Mouse (Mus musculus) lung, embryonic 14.5 days (tissue): Measurements from ENCODE around the gene Slc9a3r1. TPM values are rescaled to one million over a fixed set of nuclear protein-coding genes. Genes with fewer than 3 reads are reported as not detected.

Source experiments
- ATAC-seq: fragments of 200-750 bp; cut with Nextera tagmentation; 2 replicates; pipeline ENCODE4 v1.8.0; 2017; ENCODE audit warnings: mild to moderate bottlenecking, moderate TSS enrichment, moderate library complexity; ENCODE audit not compliant: insufficient read depth
- DNase-seq: peaks from one replicate; pipeline ENCODE4 v3.0.0-alpha.2; 2015
- H3K27ac ChIP-seq: fragments of 300-500 bp; sonication (generic); 2 replicates; pipeline ENCODE4 v1.5.1; 2014; ENCODE audit warnings: low read depth, mild to moderate bottlenecking, moderate library complexity
- H3K27me3 ChIP-seq: fragments of 300-500 bp; sonication (generic); 2 replicates; pipeline ENCODE4 v1.6.1; 2014; ENCODE audit warnings: low read length, control low read depth; ENCODE audit not compliant: insufficient read depth
- H3K36me3 ChIP-seq: fragments of 300-500 bp; sonication (generic); 2 replicates; pipeline ENCODE4 v1.6.1; 2014; ENCODE audit warnings: control low read depth; ENCODE audit not compliant: insufficient read depth
- H3K4me1 ChIP-seq: fragments of 300-500 bp; sonication (generic); 2 replicates; pipeline ENCODE4 v1.6.1; 2014; ENCODE audit warnings: antibody characterized with exemption, control low read depth; ENCODE audit not compliant: insufficient read depth
- H3K4me2 ChIP-seq: fragments of 300-500 bp; sonication (generic); 2 replicates; pipeline ENCODE4 v1.6.1; 2014; ENCODE audit warnings: mild to moderate bottlenecking
- H3K4me3 ChIP-seq: fragments of 300-500 bp; sonication (generic); 2 replicates; pipeline ENCODE4 v1.5.1; 2014; ENCODE audit warnings: low read depth, low read length
- H3K9ac ChIP-seq: fragments of 300-500 bp; sonication (generic); 2 replicates; pipeline ENCODE4 v1.6.1; 2014
- H3K9me3 ChIP-seq: fragments of 300-500 bp; sonication (generic); 2 replicates; pipeline ENCODE4 v1.6.1; 2016; ENCODE audit warnings: low read depth, low read length, control low read depth
- CTCF ChIP-seq: IDR thresholded peaks from 2 replicates; pipeline ENCODE4 v1.5.1; 2016; ENCODE audit warnings: antibody characterized with exemption, low read depth
- WGBS: fragments of 180-500 bp; shearing (Covaris S2); extraction: QIAGEN DNeasy Blood & Tissue Kit; methylation state at CpG from one replicate; pipeline ENCODE4 v1.1.7; 2014; 5-methylcytosine and 5-hydroxymethylcytosine counted together
- polyA plus RNA-seq: library from polyadenylated mRNA; unstranded; fragments of >200 nt; fragmentation: Nextera tagmentation; extraction: Ambion mirVana; gene quantifications from 2 replicates; pipeline ENCODE4 v1.2.1, GENCODE M21; 2014

Gene Slc9a3r1
- polyA plus RNA-seq, 1 experiment from 2014 or later = 52.3 TPM

- Histone ChIP-seq H3K4me3 (no peak overlapping the region), H3K36me3 (no peaks in the 10 kb centered on the region; the same call in 1 of the 2 replicates), H3K4me1 (peaks cover 34% of the 10 kb centered on the region), H3K9ac (no peak overlapping the region), H3K4me2 (no peak overlapping the region), H3K27me3 (peaks cover 18% of the 10 kb centered on the region; the same call in 1 of the 2 replicates), H3K9me3 (no peaks in the 10 kb centered on the region), H3K27ac (no peak overlapping the region)
- no peak for TF ChIP-seq CTCF
- 82% methylated on average over 6 of the region's 6 CpGs for WGBS
- ATAC-seq (no peak), DNase-seq (no peak)
Measured at GRCm38 (mm10) chr11:115225301-115225700, 62.2 kb downstream of the Slc9a3r1 start.

GRCm38 (mm10) chr11:115226811-115227491 lies 63.8 kb downstream of the Slc9a3r1 start:
- ATAC-seq (no peak), DNase-seq (no peak)
- no peak overlapping the region for H3K4me3 ChIP-seq
- TF ChIP-seq CTCF = no peak
- H3K27ac ChIP-seq = no peak overlapping the region
- H3K9ac ChIP-seq = no peak overlapping the region
- H3K36me3 ChIP-seq = no peaks in the 10 kb centered on the region; the same call in 1 of the 2 replicates
- H3K27me3 ChIP-seq = peaks cover 19% of the 10 kb centered on the region; the same call in 1 of the 2 replicates
- H3K9me3 ChIP-seq = no peaks in the 10 kb centered on the region
- 56% methylated on average over 14 of the region's 14 CpGs for WGBS
- no peak overlapping the region for H3K4me2 ChIP-seq
- peaks cover 35% of the 10 kb centered on the region for H3K4me1 ChIP-seq

GRCm38 (mm10) chr11:115227640-115228039 lies 64.5 kb downstream of the Slc9a3r1 start:
- DNase-seq (no peak), ATAC-seq (no peak)
- WGBS = 40% methylated on average over 12 of the region's 12 CpGs
- no peak overlapping the region for H3K4me2 ChIP-seq
- no peaks in the 10 kb centered on the region for H3K9me3 ChIP-seq
- H3K27ac ChIP-seq = no peak overlapping the region
- no peak overlapping the region for H3K4me3 ChIP-seq
- H3K9ac ChIP-seq = no peak overlapping the region
- no peaks in the 10 kb centered on the region; the same call in 1 of the 2 replicates for H3K36me3 ChIP-seq
- H3K27me3 ChIP-seq = peaks cover 19% of the 10 kb centered on the region; the same call in 1 of the 2 replicates
- peaks cover 28% of the 10 kb centered on the region for H3K4me1 ChIP-seq
- no peak for TF ChIP-seq CTCF

GRCm38 (mm10) chr11:115228430-115228829 lies 65.3 kb downstream of the Slc9a3r1 start:
- DNase-seq (no peak), ATAC-seq (no peak)
- Histone ChIP-seq H3K4me3 (no peak overlapping the region), H3K27me3 (peaks cover 16% of the 10 kb centered on the region; the same call in 1 of the 2 replicates), H3K36me3 (no peaks in the 10 kb centered on the region; the same call in 1 of the 2 replicates), H3K9ac (no peak overlapping the region), H3K4me2 (no peak overlapping the region), H3K9me3 (no peaks in the 10 kb centered on the region), H3K4me1 (peaks cover 20% of the 10 kb centered on the region), H3K27ac (no peak overlapping the region)
- TF ChIP-seq CTCF = no peak
- 49% methylated on average over 7 of the region's 7 CpGs for WGBS

GRCm38 (mm10) chr11:115229021-115229930 lies 66.1 kb downstream of the Slc9a3r1 start:
- Histone ChIP-seq H3K27ac (no peak overlapping the region), H3K4me1 (peaks cover 12% of the 10 kb centered on the region; the same call in 1 of the 2 replicates), H3K27me3 (peaks cover 11% of the 10 kb centered on the region; the same call in 1 of the 2 replicates), H3K4me3 (no peak overlapping the region), H3K9me3 (no peaks in the 10 kb centered on the region), H3K36me3 (no peaks in the 10 kb centered on the region; the same call in 1 of the 2 replicates), H3K9ac (no peak overlapping the region), H3K4me2 (no peak overlapping the region)
- DNase-seq = no peak
- no peak for TF ChIP-seq CTCF
- no peak for ATAC-seq
- WGBS = 43% methylated on average over 15 of the region's 15 CpGs

Other genes with a start within 250 kb of the Slc9a3r1 start
- 0.36 and 0.43 TPM in 2 replicates for gene Cd300lb, start 229.0 kb upstream of the Slc9a3r1 start, polyA plus RNA-seq
- gene Cd300c, start 194.2 kb upstream of the Slc9a3r1 start, polyA plus RNA-seq = not detected in 2 replicates
- gene Cd300ld, start 173.4 kb upstream of the Slc9a3r1 start, polyA plus RNA-seq = 0.11 and 0.29 TPM in 2 replicates
- gene Cd300c2, start 161.5 kb upstream of the Slc9a3r1 start, polyA plus RNA-seq = 2.2 and 3.2 TPM in 2 replicates
- gene Cd300ld2, start 147.1 kb upstream of the Slc9a3r1 start, polyA plus RNA-seq = not detected in 2 replicates
- gene Cd300ld4, start 136.3 kb upstream of the Slc9a3r1 start, polyA plus RNA-seq = not detected in 2 replicates
- not detected in 2 replicates for gene Cd300ld5, start 125.6 kb upstream of the Slc9a3r1 start, polyA plus RNA-seq
- not detected in 2 replicates for gene Cd300ld3, start 114.9 kb upstream of the Slc9a3r1 start, polyA plus RNA-seq
- gene Cd300e, start 101.2 kb upstream of the Slc9a3r1 start, polyA plus RNA-seq = not detected in 2 replicates
- gene Rab37, start 71.9 kb upstream of the Slc9a3r1 start, polyA plus RNA-seq = 0.35 and 0.55 TPM in 2 replicates
- gene Cd300lf, start 29.3 kb upstream of the Slc9a3r1 start, polyA plus RNA-seq = 0.91 and 1.1 TPM in 2 replicates
- gene Tmem104, start 24.1 kb downstream of the Slc9a3r1 start, polyA plus RNA-seq = 11.4 and 14.3 TPM in 2 replicates
- 17.9 and 18.7 TPM in 2 replicates for gene Nat9, start 24.5 kb downstream of the Slc9a3r1 start, polyA plus RNA-seq
- not detected in 2 replicates for gene Grin2c, start 103.9 kb downstream of the Slc9a3r1 start, polyA plus RNA-seq
- 8.8 and 10.4 TPM in 2 replicates for gene Fdxr, start 113.7 kb downstream of the Slc9a3r1 start, polyA plus RNA-seq
- 0.14 and 0.18 TPM in 2 replicates for gene Fads6, start 134.3 kb downstream of the Slc9a3r1 start, polyA plus RNA-seq
- gene Otop2, start 143.8 kb downstream of the Slc9a3r1 start, polyA plus RNA-seq = not detected in 2 replicates
- not detected in 2 replicates for gene Ush1g, start 158.7 kb downstream of the Slc9a3r1 start, polyA plus RNA-seq
- 0.12 TPM in 1 of 2 replicates, not detected in the other for gene Otop3, start 171.4 kb downstream of the Slc9a3r1 start, polyA plus RNA-seq
- gene Hid1, start 204.4 kb downstream of the Slc9a3r1 start, polyA plus RNA-seq = 7.4 and 9.2 TPM in 2 replicates
- gene Cdr2l, start 218.6 kb downstream of the Slc9a3r1 start, polyA plus RNA-seq = 17.7 and 19.8 TPM in 2 replicates
- gene Mrpl58, start 240.4 kb downstream of the Slc9a3r1 start, polyA plus RNA-seq = 230 and 242 TPM in 2 replicates